Mouse (Mus musculus): ENCODE measurements at regions not wholly inside any gene's neighbourhood (a gene's known extent, or its start where the extent isn't known, plus 50 kb on each side); places are given as distances from the start of the nearest gene placed in this dataset.
A peak's percentile ranks its signal among the peaks of the same experiment; 100 is the strongest.

DNA sequence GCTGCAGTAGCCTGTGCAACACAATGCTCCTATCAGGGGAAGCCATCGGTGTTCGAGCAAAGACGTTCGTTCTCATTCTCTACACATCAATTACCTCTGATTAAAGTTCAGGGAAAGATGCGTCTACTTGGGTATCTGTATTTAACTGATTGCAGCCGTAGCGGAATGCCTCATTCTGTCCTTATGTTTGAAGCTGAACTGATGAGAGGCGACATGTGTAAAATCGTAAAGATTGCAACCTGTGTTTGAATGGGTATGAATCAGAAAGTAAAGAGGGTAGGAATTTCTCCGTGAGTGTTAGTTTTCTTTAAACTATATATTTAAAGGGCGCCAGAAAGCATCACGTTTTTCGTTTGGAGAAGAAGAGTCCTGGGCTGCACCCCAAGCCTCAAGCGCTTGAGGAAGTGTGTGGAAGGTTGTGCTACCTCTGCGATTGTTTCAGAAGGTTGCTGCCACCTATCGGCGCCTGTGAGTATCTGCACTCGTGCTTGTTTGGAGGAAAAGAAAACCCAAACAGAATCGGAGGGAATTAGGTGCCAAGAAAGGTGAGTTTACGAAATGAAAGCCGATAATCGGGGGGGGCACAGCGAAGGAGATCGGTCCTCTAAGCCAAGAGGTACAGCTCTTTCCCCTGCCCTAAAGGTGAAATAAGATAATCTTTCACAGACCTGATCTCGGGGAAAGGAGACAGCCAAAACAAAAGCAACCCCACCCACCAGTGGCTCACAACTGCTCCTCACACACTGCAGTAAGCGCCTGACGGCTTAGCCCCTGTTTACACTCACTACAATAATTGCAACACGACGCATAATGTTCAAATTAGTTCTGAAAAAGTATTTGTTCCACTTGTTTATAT lies 346.4 kb upstream of the Prkcq start:
- peak; percentile 6 to 9 for DNase-seq

DNA sequence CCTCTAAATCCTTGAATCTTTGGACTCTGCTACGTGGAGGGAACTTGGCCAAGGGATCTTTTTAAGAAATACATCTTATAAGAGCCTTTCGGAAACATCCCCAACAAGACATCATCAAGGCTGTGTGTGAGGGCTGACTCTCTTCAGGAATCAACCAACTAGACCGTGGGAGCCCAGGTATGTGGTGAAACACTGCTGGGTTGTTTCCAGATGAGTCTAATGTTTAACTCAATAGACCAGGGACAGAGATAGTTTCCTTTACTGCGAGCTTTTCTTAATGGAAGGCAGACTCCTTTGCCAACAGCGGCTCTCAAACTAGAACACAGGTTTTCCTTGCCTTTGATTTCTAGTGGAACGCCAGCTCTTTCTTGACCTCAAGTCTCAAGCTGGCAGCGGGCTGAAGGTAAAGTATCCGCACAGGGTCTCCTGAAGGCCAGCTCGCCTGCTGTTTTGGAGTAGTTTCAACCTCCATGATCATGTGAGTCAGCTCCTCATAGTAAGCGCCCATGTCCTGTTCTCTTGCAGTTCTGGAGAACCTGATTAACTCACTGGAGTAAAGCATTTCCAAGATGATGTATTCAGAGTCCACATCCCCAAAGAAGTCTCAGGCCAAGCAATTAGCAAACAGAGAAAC lies 345.7 kb upstream of the Prkcq start:
- DNase-seq, result no peak

- DNase-seq, result no peak
Observed at GRCm38 (mm10) chr2:10839976-10840375, 331.9 kb upstream of the Prkcq start.

DNA sequence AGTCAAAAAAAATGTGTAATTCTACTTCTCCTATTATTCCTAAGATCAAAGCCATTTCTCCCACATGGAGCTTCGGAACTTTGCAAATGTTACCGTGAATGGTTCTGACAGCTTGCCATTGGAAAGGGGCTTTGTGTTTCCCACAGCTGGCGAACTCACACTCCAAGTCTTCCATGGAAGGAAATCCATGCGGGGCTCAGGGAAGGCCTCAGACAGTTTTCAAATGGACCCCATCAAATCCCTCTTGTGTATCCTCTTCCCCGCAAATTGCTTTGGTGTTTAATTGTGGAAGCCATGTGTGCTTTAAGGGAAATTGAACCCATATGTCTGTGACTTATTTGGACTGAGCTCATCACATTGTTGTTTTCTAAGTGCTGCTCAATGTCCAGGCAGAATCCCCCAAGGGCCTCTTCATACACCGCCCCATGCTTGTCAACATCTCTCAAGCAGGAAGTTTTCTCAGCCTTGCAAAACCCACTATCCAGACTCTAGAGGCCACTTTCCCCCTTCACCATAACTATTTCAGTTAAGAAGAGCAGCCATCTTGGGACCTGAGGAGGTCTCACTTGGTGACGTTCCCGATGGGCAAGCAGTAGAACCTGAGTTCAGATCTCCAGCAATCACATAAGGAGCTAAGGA lies 310.1 kb upstream of the Prkcq start:
- DNase-seq, result no peak

- DNase-seq, result no peak
Observed at GRCm38 (mm10) chr2:10864451-10864850, 307.5 kb upstream of the Prkcq start.

DNA sequence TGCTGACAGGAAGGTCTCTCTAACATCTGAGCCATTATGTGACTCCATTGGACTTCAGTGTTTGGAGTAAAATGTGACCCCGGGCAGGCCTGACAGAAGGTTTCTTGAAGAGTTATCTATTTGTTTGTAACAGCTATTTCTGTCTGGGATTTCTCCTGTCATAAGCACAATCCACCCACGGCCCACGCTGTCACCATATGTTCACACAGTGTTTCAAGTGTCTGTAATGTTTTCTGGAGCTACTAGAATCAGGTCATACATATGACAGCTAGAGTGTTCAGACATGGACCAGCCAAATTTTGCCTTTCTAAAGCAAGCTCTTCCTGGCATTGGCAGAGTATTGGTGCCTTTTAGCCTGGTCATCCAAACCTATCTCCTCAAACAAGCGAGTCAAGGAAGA lies 297.6 kb upstream of the Prkcq start:
- no peak for DNase-seq

DNA sequence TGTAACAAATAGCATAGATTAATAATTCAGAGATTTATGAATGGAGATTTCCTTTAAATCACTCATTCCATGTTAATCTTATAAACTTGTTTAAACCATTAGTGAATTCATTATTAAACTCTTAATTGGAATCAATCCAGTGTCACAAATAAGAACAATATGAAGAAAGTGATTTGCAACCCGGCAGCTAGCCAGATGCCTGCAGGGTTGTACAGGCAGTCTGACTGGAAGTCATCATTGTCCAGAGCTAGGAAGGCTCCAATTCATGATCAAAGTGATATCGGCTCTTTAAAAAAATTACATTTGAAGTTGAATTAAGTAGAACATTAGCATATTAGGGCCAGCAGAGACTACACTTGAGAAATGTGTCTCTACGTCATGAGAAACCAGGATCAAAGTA lies 270.0 kb upstream of the Prkcq start:
- no peak for DNase-seq

GRCm38 (mm10) chr2:10919955-10920354 lies 252.0 kb upstream of the Prkcq start:
- no peak for DNase-seq

- no peak for DNase-seq
Observed at GRCm38 (mm10) chr2:10920686-10921485, 251.0 kb upstream of the Prkcq start.

DNA sequence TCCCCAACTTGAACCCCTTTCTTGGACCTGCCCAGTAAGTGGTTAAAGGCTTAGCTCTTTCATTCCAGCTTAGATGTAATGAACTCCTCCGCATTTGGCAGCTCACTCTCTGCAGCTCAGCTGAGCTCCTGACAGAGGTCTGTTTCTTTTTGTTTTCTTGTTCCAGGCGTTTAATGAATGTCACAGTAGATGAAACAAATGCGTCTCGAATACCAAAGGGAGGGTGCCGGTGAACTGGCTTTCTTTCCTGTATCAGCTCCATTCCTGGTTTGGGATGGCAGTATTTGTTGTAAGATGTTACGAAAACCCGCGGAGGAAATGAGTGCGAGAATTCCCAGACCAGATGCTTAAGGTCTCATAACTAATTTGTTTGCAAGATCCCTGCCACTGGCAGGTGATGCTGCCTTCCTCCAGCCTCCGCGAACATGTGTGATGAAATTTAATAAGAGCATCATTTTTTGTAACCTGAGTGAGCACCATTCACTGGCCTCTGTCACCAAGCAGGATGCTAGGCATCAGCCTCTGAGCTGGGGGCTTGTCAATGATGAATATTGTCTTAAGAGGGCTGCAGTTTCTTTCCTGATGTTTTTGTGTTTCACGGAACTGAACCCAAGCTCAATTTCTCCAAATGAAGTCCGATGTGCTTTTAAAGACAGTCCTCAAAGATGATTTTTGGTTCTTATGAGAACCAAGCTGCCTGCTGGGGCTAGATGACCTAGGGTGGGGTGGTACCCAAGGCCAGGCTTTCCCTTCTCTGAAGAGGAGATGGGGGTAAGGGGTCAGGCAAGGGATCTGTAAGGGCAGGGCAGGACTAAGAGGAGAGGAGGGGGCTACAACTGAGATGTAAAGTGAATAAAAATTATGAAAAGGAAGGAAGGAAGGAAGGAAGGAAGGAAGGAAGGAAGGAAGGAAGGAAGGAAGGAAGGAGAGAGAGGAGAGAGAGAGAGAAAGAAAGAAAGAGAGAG lies 250.1 kb upstream of the Prkcq start:
- DNase-seq, result no peak

- DNase-seq, result no peak
Observed at GRCm38 (mm10) chr2:10923984-10924383, 247.9 kb upstream of the Prkcq start.

GRCm38 (mm10) chr2:10925361-10925760 lies 246.5 kb upstream of the Prkcq start:
- no peak for DNase-seq

- no peak for DNase-seq
Observed at GRCm38 (mm10) chr2:10937405-10937804, 234.5 kb upstream of the Prkcq start.

DNA sequence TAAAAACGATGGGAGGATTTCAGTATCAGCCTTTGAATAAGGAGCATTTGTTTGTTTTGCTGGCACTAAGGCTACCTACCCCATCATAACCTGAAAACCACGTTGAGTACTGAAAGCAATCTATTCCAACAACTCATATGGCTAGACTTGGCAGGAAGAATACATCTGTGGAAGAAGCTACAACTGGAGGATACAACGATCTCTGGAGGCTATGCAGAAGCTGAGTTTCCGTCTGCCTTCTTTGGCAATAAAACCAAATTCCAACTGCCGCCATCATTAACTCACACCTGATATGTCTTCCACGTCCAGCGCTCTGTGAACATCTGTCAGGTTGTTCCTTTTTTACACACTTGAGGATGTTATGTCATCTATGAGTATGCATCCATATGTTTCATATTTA lies 206.7 kb upstream of the Prkcq start:
- DNase-seq, result no peak

DNA sequence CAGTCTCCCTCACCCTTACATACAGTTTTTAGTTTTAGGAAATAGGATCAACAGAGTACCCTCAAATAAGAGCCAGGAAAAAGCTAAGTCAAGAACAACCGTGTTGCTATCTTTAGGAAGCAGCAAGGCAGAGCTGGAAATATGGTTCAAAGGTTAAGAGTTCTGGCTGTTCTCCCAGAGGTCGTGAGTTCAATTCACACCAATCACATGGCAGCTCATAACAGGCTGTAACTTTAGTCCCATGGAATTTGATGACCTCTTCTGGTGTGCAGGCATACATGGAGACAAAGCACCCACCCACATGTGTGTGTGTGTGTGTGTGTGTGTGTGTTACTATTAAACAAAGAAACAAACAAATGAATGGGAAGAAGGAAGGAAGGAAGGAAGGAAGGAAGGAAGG lies 205.0 kb upstream of the Prkcq start:
- no peak for DNase-seq

GRCm38 (mm10) chr2:10969111-10969689 lies 202.7 kb upstream of the Prkcq start:
- DNase-seq, result no peak

DNA sequence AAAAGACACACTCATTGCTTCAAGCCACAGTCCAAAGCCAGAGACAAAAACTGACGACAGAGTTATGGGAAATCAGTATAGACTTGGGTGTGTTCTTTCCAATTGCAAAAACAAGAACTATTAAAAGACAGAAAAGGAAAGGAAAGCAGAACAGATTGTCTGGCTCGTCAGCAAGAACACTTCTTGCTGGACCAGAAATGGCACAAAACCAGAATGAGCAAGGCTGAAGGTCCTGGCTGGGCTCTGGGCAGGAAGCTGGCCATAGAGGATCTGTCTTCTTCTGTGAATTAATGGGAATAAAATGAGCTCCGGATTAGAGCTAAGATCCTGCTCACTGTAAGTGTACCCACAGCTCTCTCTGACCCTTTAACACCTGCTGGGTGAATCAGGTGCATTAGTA lies 199.9 kb upstream of the Prkcq start:
- no peak for DNase-seq

DNA sequence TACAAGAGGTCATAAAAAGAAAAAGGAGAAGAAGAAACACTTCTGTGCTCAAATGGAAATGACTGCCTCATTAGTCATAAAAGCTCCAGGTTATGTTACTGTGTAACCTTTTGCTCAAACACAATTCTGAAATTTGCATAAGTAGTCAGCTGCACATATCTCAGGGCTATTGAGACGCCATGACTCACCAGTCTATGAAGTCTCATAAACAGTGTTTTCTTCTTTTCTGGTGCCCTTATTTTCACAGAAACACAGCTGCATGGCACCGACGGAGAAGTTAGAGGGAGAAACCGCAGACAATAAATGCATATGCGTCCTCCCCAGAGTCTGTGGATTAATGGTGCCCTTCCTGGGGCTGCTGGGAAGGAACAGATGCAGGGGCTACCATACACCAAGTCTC lies 193.1 kb upstream of the Prkcq start:
- no peak for DNase-seq

DNA sequence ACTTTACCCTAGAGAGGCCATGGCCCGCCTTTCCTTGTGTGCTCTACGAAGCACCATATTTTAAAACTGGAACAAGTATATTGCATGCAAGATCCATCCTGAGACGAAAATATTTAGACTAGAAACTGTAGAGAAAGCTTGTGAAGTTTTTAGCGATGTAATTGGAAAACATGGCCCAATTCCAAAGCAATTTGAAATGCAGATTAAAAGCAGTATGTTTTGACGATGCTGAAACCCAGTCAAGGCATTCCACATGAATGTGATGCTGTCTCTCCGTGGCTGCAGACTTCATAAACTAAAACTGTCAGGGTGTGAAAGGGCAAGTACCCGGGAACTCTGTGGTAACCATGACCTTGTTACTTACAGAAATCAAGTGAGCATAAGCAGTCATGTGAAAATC lies 185.8 kb upstream of the Prkcq start:
- DNase-seq, result no peak

DNA sequence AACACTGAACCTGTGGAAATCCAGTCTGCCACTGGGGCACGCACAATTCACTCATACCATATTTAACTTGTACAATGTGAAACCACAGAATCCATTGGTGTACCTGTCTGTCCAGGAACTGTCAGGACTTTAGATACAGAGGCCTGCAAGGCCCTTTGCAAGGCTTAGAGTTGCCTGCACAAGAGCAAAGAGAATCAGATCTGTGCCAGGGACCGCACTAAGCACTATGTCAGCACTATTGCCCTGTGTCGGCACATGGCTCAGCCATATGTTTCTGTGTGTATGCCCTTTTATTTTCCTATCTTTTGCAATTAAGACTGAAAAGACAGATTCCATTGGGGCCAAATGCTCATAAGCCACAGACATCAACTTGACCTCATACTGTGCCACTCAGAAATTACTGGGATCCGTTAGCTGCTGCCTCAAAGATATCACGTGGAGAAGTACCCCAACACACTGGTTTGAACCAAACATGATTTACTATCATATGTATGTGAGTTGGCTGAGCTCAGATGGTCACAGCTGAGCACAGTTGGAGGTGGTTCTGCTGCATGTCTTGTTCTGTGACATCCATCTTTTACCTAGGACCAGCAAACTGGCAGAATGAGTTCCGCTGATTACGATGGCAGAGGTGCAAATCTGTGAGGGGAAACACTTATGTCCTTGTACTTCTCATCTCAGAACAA lies 181.7 kb upstream of the Prkcq start:
- no peak for DNase-seq

- DNase-seq, result no peak
Observed at GRCm38 (mm10) chr2:10998798-10999197, 173.1 kb upstream of the Prkcq start.

Data from thymus, adult 18-20 months (tissue).